Mouse (Mus musculus) T-helper 17 cell (primary cell): ENCODE data around the gene Umod.

Experiments used
- in situ Hi-C, 2 experiments: fragments of 300-600 bp; cut with MboI, MseI; formaldehyde crosslinking; loops; 1 replicate in 1 of 2; 2 replicates in 1 of 2; pipeline ENCODE4 v1.15.1; 2025; ENCODE audit warnings: high pct_unique_total_duplicates in 2 of 2

Umod gene

GRCm38 (mm10) chr7:119479256-119479655 lies at the start of gene Umod:
TSS of gene Umod (minus strand) at chr7:119479282.
- in situ Hi-C loops, result no loop called here

- in situ Hi-C loops, result no loop called here
These were observed 49.5 kb upstream of the Umod start for GRCm38 (mm10) chr7:119528617-119529016.

GRCm38 (mm10) chr7:119527548-119527947 lies 48.5 kb upstream of the Umod start:
- in situ Hi-C loops, result no loop called here

- in situ Hi-C loops, result no loop called here
These were observed 48.1 kb upstream of the Umod start for GRCm38 (mm10) chr7:119527135-119527534.

- in situ Hi-C loops, result no loop called here
These were observed 47.4 kb upstream of the Umod start for GRCm38 (mm10) chr7:119526486-119526885.

GRCm38 (mm10) chr7:119525881-119526281 lies 46.8 kb upstream of the Umod start:
- in situ Hi-C loops, result no loop called here

- in situ Hi-C loops, result no loop called here
These were observed 44.3 kb upstream of the Umod start, which contains the start of gene Pdilt for GRCm38 (mm10) chr7:119523389-119523788. TSS of gene Pdilt (minus strand) at chr7:119523489.

- in situ Hi-C loops, result no loop called here
These were observed 43.3 kb upstream of the Umod start for GRCm38 (mm10) chr7:119522385-119522784.

- in situ Hi-C loops, result no loop called here
These were observed 42.7 kb upstream of the Umod start for GRCm38 (mm10) chr7:119521816-119522215.

- in situ Hi-C loops, result loop anchor here (5.0 to 10.0 kb wide), 2 partner anchors 735 to 747 kb away; no protein-coding TSS in a partner anchor
These were observed 40.6 kb upstream of the Umod start for GRCm38 (mm10) chr7:119519654-119520053.

- in situ Hi-C loops, result loop anchor here (5.0 to 10.0 kb wide), 2 partner anchors 734 to 747 kb away; no protein-coding TSS in a partner anchor
These were observed 40.1 kb upstream of the Umod start, which contains the start of gene Acsm5 for GRCm38 (mm10) chr7:119519163-119519562. TSS of gene Acsm5 (plus strand) at chr7:119519463.

GRCm38 (mm10) chr7:119516272-119516558 lies 37.1 kb upstream of the Umod start:
- in situ Hi-C loops, result loop anchor here (5.0 to 10.0 kb wide), 2 partner anchors 731 to 744 kb away; no protein-coding TSS in a partner anchor

GRCm38 (mm10) chr7:119515492-119516271 lies 36.6 kb upstream of the Umod start:
- in situ Hi-C loops, result loop anchor here (5.0 to 10.0 kb wide), 2 partner anchors 731 to 743 kb away; no protein-coding TSS in a partner anchor

- in situ Hi-C loops, result loop anchor here (5.0 to 10.0 kb wide), 3 partner anchors 491 to 728 kb away; no protein-coding TSS in a partner anchor
These were observed 34.0 kb upstream of the Umod start for GRCm38 (mm10) chr7:119513056-119513455.

- in situ Hi-C loops, result loop anchor here (5.0 to 10.0 kb wide), 3 partner anchors 489 to 726 kb away; no protein-coding TSS in a partner anchor
These were observed 32.1 kb upstream of the Umod start for GRCm38 (mm10) chr7:119511143-119511542.

GRCm38 (mm10) chr7:119490041-119490780 lies 11.1 kb upstream of the Umod start:
- in situ Hi-C loops, result no loop called here

- in situ Hi-C loops, result no loop called here
These were observed 7.6 kb upstream of the Umod start for GRCm38 (mm10) chr7:119486683-119487082.

GRCm38 (mm10) chr7:119484154-119484553 lies 5.1 kb upstream of the Umod start:
- in situ Hi-C loops, result loop anchor here (5.0 kb wide), 1 partner anchor 48 kb away; no protein-coding TSS in a partner anchor

- in situ Hi-C loops, result no loop called here
These were observed 2.3 kb downstream of the Umod start for GRCm38 (mm10) chr7:119476500-119477389.

- in situ Hi-C loops, result no loop called here
These were observed 19.9 kb downstream of the Umod start, which contains the start of gene Gp2 for GRCm38 (mm10) chr7:119459185-119459584. TSS of gene Gp2 (minus strand) at chr7:119459285.

- in situ Hi-C loops, result no loop called here
These were observed 24.9 kb downstream of the Umod start for GRCm38 (mm10) chr7:119454192-119454591.
